Mouse (Mus musculus): ENCODE measurements around the gene Rapgefl1. TPM values are rescaled to one million over a fixed set of nuclear protein-coding genes. Genes with fewer than 3 reads are reported as not detected.
A peak's percentile ranks its signal among the peaks of the same experiment; 100 is the strongest.

The Rapgefl1 gene
- total and polyA plus RNA-seq, 3 experiments, result 0.08 to 0.29 TPM; not detected in 1

- no peak overlapping the region for H3K27ac ChIP-seq (ENCODE audit: insufficient read depth, low read depth)
- peaks cover 40 to 73% of the 10 kb centered on the region in 2 experiments for H3K36me3 ChIP-seq (replicated peaks in 1 of 2; ENCODE audit: control insufficient read depth in 1 of 2, insufficient read depth in 1 of 2, low read length in 1 of 2)
- peak overlapping the region; percentile 76; the same call in 1 of the 2 replicates for H3K4me2 ChIP-seq (ENCODE audit: insufficient read depth, low read depth, poor library complexity, severe bottlenecking)
- no peak for DNase-seq (ENCODE audit: extremely low read depth)
- peak overlapping the region; percentile 96 for H3K9ac ChIP-seq (ENCODE audit: insufficient read depth, low read depth)
- TF ChIP-seq CHD1 (IDR thresholded peaks at IDR 0.05; ENCODE audit: low read depth, low read length) (no peak), IRF4 (IDR thresholded peaks at IDR 0.05; ENCODE audit: low read depth, low read length) (no peak), GABPA (IDR thresholded peaks at IDR 0.05; ENCODE audit: insufficient replicate concordance, low read depth, low read length) (no peak), TCF12 (IDR thresholded peaks at IDR 0.05; ENCODE audit: low read depth, low read length) (no peak), ZNF384 (IDR thresholded peaks at IDR 0.05; ENCODE audit: low read depth, low read length) (peak; percentile 52; the same call in 1 of the 2 replicates)
- peaks cover 2 to 65% of the 10 kb centered on the region in 2 experiments; a peak in 3 of 4 replicates for H3K4me1 ChIP-seq (ENCODE audit: control insufficient read depth in 1 of 2, insufficient read depth in 2 of 2)
- H3K79me2 ChIP-seq (replicated peaks; ENCODE audit: control insufficient read depth, extremely low read depth, insufficient read depth, poor library complexity, severe bottlenecking), result peaks cover 31% of the 10 kb centered on the region
- H3K4me3 ChIP-seq (replicated peaks in 1 of 3; ENCODE audit: low read depth in 2 of 3, low read length in 2 of 3, poor library complexity in 1 of 3), result no peak overlapping the region
- in situ Hi-C loops (cut with MboI; ENCODE audit: low pct_ligation_motif_present, low pct_unique_long_range_greater_than_20kb, low sequenced_read_pairs), result no loop called here
- H3K9me3 ChIP-seq (replicated peaks; ENCODE audit: low read length), result no peaks in the 10 kb centered on the region
- dilution Hi-C loops (cut with MboI; ENCODE audit: extremely low pct_ligation_motif_present, extremely low pct_unique_long_range_greater_than_20kb, low sequenced_read_pairs), result no loop called here
- H3K27me3 ChIP-seq (replicated peaks), result no peaks in the 10 kb centered on the region
These were observed 28.2 kb upstream of the Rapgefl1 start for GRCm38 (mm10) chr11:98808417-98808816.

- H3K27ac ChIP-seq (ENCODE audit: insufficient read depth, low read depth), result peak overlapping the region; percentile 88
- peak overlapping the region; percentile 75 to 87 (median 84) for H3K4me3 ChIP-seq (replicated peaks in 1 of 3; ENCODE audit: low read depth in 2 of 3, low read length in 2 of 3, poor library complexity in 1 of 3)
- peaks cover 2 to 72% of the 10 kb centered on the region in 2 experiments; a peak in 3 of 4 replicates for H3K4me1 ChIP-seq (ENCODE audit: control insufficient read depth in 1 of 2, insufficient read depth in 2 of 2)
- H3K4me2 ChIP-seq (ENCODE audit: insufficient read depth, low read depth, poor library complexity, severe bottlenecking), result peak overlapping the region; percentile 95
- dilution Hi-C loops (cut with MboI; ENCODE audit: extremely low pct_ligation_motif_present, extremely low pct_unique_long_range_greater_than_20kb, low sequenced_read_pairs) (no loop called here), in situ Hi-C loops (cut with MboI; ENCODE audit: low pct_ligation_motif_present, low pct_unique_long_range_greater_than_20kb, low sequenced_read_pairs) (no loop called here)
- H3K36me3 ChIP-seq (replicated peaks in 1 of 2; ENCODE audit: control insufficient read depth in 1 of 2, insufficient read depth in 1 of 2, low read length in 1 of 2), result peaks cover 34 to 73% of the 10 kb centered on the region in 2 experiments
- peaks cover 43% of the 10 kb centered on the region for H3K79me2 ChIP-seq (replicated peaks; ENCODE audit: control insufficient read depth, extremely low read depth, insufficient read depth, poor library complexity, severe bottlenecking)
- DNase-seq (ENCODE audit: extremely low read depth), result peak; percentile 100
- peak overlapping the region; percentile 97 for H3K9ac ChIP-seq (ENCODE audit: insufficient read depth, low read depth)
- no peaks in the 10 kb centered on the region for H3K9me3 ChIP-seq (replicated peaks; ENCODE audit: low read length)
- H3K27me3 ChIP-seq (replicated peaks), result no peaks in the 10 kb centered on the region
- TF ChIP-seq CTCF (conservative IDR thresholded peaks at IDR 0.05 in 1 of 2, IDR thresholded peaks at IDR 0.05 in 1 of 2; ENCODE audit: low read depth in 2 of 2, low read length in 2 of 2) (peak in 1 of 2 experiments; percentile 54; a peak in 2 of 4 replicates), CHD1 (IDR thresholded peaks at IDR 0.05; ENCODE audit: low read depth, low read length) (no peak; the same call in 1 of the 2 replicates), NELFE (IDR thresholded peaks at IDR 0.05; ENCODE audit: low read depth, low read length) (peak; percentile 96), GABPA (IDR thresholded peaks at IDR 0.05; ENCODE audit: insufficient replicate concordance, low read depth, low read length) (no peak), TCF12 (IDR thresholded peaks at IDR 0.05; ENCODE audit: low read depth, low read length) (peak; percentile 92), ZKSCAN1 (IDR thresholded peaks at IDR 0.05; ENCODE audit: borderline replicate concordance, low read depth, low read length) (no peak), ZMIZ1 (IDR thresholded peaks at IDR 0.05; ENCODE audit: low read depth, low read length) (peak; percentile 98), TBP (conservative IDR thresholded peaks at IDR 0.05; ENCODE audit: low read depth, low read length) (no peak), ELF1 (IDR thresholded peaks at IDR 0.05; ENCODE audit: low read depth, low read length) (peak; percentile 76), PAX5 (IDR thresholded peaks at IDR 0.05; ENCODE audit: low read length) (no peak), ZC3H11A (IDR thresholded peaks at IDR 0.05; ENCODE audit: low read depth, low read length) (no peak), E2F4 (IDR thresholded peaks at IDR 0.05; ENCODE audit: insufficient replicate concordance, low read depth, low read length) (peak; percentile 65; the same call in 1 of the 2 replicates), RAD21 (IDR thresholded peaks at IDR 0.05; ENCODE audit: low read depth, low read length) (no peak), MEF2A (IDR thresholded peaks at IDR 0.05; ENCODE audit: borderline replicate concordance, low read depth, low read length) (peak; percentile 58; the same call in 1 of the 2 replicates), JUND (conservative IDR thresholded peaks at IDR 0.05; ENCODE audit: low read depth, low read length) (no peak), ZNF384 (IDR thresholded peaks at IDR 0.05; ENCODE audit: low read depth, low read length) (no peak), SIN3A (IDR thresholded peaks at IDR 0.05; ENCODE audit: low read length) (peak; percentile 70), JUN (IDR thresholded peaks at IDR 0.05; ENCODE audit: insufficient read depth, low read depth, low read length) (peak; percentile 38), NRF1 (IDR thresholded peaks at IDR 0.05; ENCODE audit: low read depth, low read length) (peak; percentile 61), USF2 (conservative IDR thresholded peaks at IDR 0.05; ENCODE audit: low read depth, low read length) (no peak), POLR2A (IDR thresholded peaks at IDR 0.05; ENCODE audit: low read depth, low read length) (peak; percentile 98), UBTF (IDR thresholded peaks at IDR 0.05; ENCODE audit: low read depth, low read length) (0 out of 2 replicates have a peak, but pooled peaks have one; percentile 85), MAFK (IDR thresholded peaks at IDR 0.05; ENCODE audit: insufficient replicate concordance, low read length) (no peak), MAX (IDR thresholded peaks at IDR 0.05; ENCODE audit: low read length) (peak; percentile 83), ETS1 (conservative IDR thresholded peaks at IDR 0.05; ENCODE audit: low read depth, low read length) (peak; percentile 81), KAT2A (IDR thresholded peaks at IDR 0.05; ENCODE audit: insufficient replicate concordance, low read length) (0 out of 2 replicates have a peak, but pooled peaks have one; percentile 14), EP300 (IDR thresholded peaks at IDR 0.05; ENCODE audit: low read length) (no peak), HCFC1 (IDR thresholded peaks at IDR 0.05; ENCODE audit: low read depth, low read length) (peak; percentile 83), IRF4 (IDR thresholded peaks at IDR 0.05; ENCODE audit: low read depth, low read length) (peak; percentile 53; the same call in 1 of the 2 replicates)
These were observed 26.9 kb upstream of the Rapgefl1 start for GRCm38 (mm10) chr11:98809457-98810290.
